34 mouse cellular contexts compared by ENCODE assay signal in genomic region chr6:115266791-115267190, GRCm38 (mm10). TPM values are rescaled to one million over a fixed set of nuclear protein-coding genes. Genes with fewer than 3 reads are reported as not detected.
DNase-seq lines count a peak whose midpoint lies in the region; ATAC-seq and TF ChIP-seq lines count a peak whose summit lies in the region.
"Had no signal": no experiment of that assay in that cellular context is flagged by ENCODE, and none has a peak within 500 bp of the region (broad histone marks: within the 10 kb centered on the region; RNA-seq: fewer than 3 reads in every experiment).

No protein-coding gene starts in this region.

- DNase-seq in gastrocnemius, adult 2 months: no peak
- no peak for DNase-seq in gastrocnemius, adult 18-20 months (ENCODE audit: low spot score)
- no peak for DNase-seq in layer of hippocampus, adult 2 months (ENCODE audit: low spot score in 2 of 2)
- no peak for DNase-seq in layer of hippocampus, adult 11-12 months (ENCODE audit: low spot score)
- DNase-seq: adrenal gland, adult 8-10 months; adrenal gland, postnatal 25 days; B cell, adult 2 months; cerebellum, adult 18-20 months; cerebellum, adult 9-10 months; cerebellum, postnatal 14 days; gastrocnemius, postnatal 25 days; heart, postnatal 4 days had no signal

- intact Hi-C loops in gastrocnemius, adult 2 months (cut with DNase I): loop anchor here (2.0 kb wide), 1 partner anchor 92 kb away; no protein-coding TSS in a partner anchor

- WGBS in midbrain, embryonic 15.5 days: 87% methylated on average over 5 of the region's 5 CpGs

- H3K27ac ChIP-seq in gastrocnemius, adult 2 months: peak overlapping the region; percentile 44
- H3K27ac ChIP-seq in layer of hippocampus, adult 2 months: peak overlapping the region; percentile 0; the same call in 1 of the 2 replicates
- H3K27ac ChIP-seq in brown adipose tissue, adult 24 weeks (replicated peaks; ENCODE audit: low read depth, low read length): peak overlapping the region; percentile 85
- H3K27ac ChIP-seq in midbrain, embryonic 15.5 days: no peak overlapping the region
- H3K27ac ChIP-seq: forebrain, embryonic 10.5 days; forebrain, embryonic 13.5 days; hindbrain, embryonic 14.5 days; hindbrain, postnatal 0 days had no signal

- H3K27me3 ChIP-seq in midbrain, embryonic 15.5 days (replicated peaks): no peaks in the 10 kb centered on the region
- H3K27me3 ChIP-seq: CH12.LX; forebrain, embryonic 13.5 days had no signal

- TF ChIP-seq CTCF in gastrocnemius, adult 2 months (IDR thresholded peaks at IDR 0.05): no peak
- TF ChIP-seq CTCF in layer of hippocampus, adult 2 months (conservative IDR thresholded peaks at IDR 0.05): no peak

- H3K4me1 ChIP-seq in brown adipose tissue, adult 24 weeks (ENCODE audit: control insufficient read depth, insufficient read depth, insufficient read length, low read length): peaks cover 34% of the 10 kb centered on the region
- H3K4me1 ChIP-seq in midbrain, embryonic 15.5 days: no peaks in the 10 kb centered on the region

- H3K4me2 ChIP-seq in midbrain, embryonic 15.5 days: no peak overlapping the region
- H3K4me2 ChIP-seq: forebrain, embryonic 13.5 days; heart, embryonic 11.5 days; hindbrain, embryonic 14.5 days had no signal

- H3K9me3 ChIP-seq in midbrain, embryonic 15.5 days: no peaks in the 10 kb centered on the region
- H3K9me3 ChIP-seq: forebrain, embryonic 10.5 days; forebrain, embryonic 13.5 days; G1E had no signal

- no peak for ATAC-seq in midbrain, embryonic 15.5 days (replicated peaks)
- ATAC-seq: activated CD4-positive, CD25-positive, alpha-beta regulatory T cell, adult 4 months; forebrain, embryonic 13.5 days; forebrain, embryonic 16.5 days; hindbrain, postnatal 0 days; inflammation-experienced regulatory T-cells, adult 6 months; intestine, embryonic 16.5 days had no signal

- H3K36me3 ChIP-seq in midbrain, embryonic 15.5 days (replicated peaks): no peaks in the 10 kb centered on the region
- H3K36me3 ChIP-seq: forebrain, embryonic 10.5 days; G1E had no signal

- no peak overlapping the region for H3K4me3 ChIP-seq in gastrocnemius, adult 2 months
- H3K4me3 ChIP-seq in layer of hippocampus, adult 2 months: no peak overlapping the region
- H3K4me3 ChIP-seq in brown adipose tissue, adult 24 weeks (ENCODE audit: insufficient read depth, low read depth, low read length): no peak overlapping the region
- no peak overlapping the region for H3K4me3 ChIP-seq in midbrain, embryonic 15.5 days
- H3K4me3 ChIP-seq: forebrain, embryonic 10.5 days; forebrain, embryonic 13.5 days had no signal

- H3K9ac ChIP-seq in midbrain, embryonic 15.5 days: no peak overlapping the region
- H3K9ac ChIP-seq: forebrain, embryonic 13.5 days; hindbrain, embryonic 14.5 days had no signal

RNA-seq across cellular contexts. Expression of gene Timp4, which starts 14.8 kb away (rescaled TPM):
- 10 to 100 TPM; 20.7 to 23.0 TPM for total RNA-seq in gastrocnemius, adult 2 months (2021)
- total RNA-seq in gastrocnemius, adult 18-20 months (2021): 10 to 100 TPM; 20.1 to 24.4 TPM
- total RNA-seq in layer of hippocampus, adult 2 months (2021): 10 to 100 TPM; 19.4 to 22.6 TPM
- polyA plus RNA-seq in brown adipose tissue, adult 24 weeks (2012; ENCODE audit: insufficient read depth, insufficient read length, missing spikeins): 11.1 and 36.6 TPM in 2 replicates
- polyA plus RNA-seq in midbrain, embryonic 15.5 days (2015; fragmentation: Nextera tagmentation; extraction: Ambion mirVana): 10.2 and 12.3 TPM in 2 replicates
- total RNA-seq: CH12.LX had no signal
- polyA plus RNA-seq: G1E had no signal

RNA-seq across cellular contexts. Expression of gene Gm17482, which starts 39.6 kb away (rescaled TPM):
- total RNA-seq in gastrocnemius, adult 2 months (2021): not detected
- total RNA-seq in gastrocnemius, adult 18-20 months (2021): not detected
- not detected for total RNA-seq in layer of hippocampus, adult 2 months (2021)
- polyA plus RNA-seq in brown adipose tissue, adult 24 weeks (2012; ENCODE audit: insufficient read depth, insufficient read length, missing spikeins): not detected in 2 replicates
- polyA plus RNA-seq in midbrain, embryonic 15.5 days (2015; fragmentation: Nextera tagmentation; extraction: Ambion mirVana): not detected in 2 replicates
- total RNA-seq: adrenal gland, adult 8-10 months; adrenal gland, postnatal 25 days; CH12.LX; G1E; gastrocnemius, adult 8-10 months; gastrocnemius, postnatal 25 days; heart, adult 8-10 months; heart, postnatal 4 days; hindbrain, postnatal 0 days had no signal
- polyA plus RNA-seq: activated CD4-positive, CD25-positive, alpha-beta regulatory T cell, adult 4 months; brain, embryonic 14.5 days; embryonic facial prominence, embryonic 11.5 days; embryonic facial prominence, embryonic 14.5 days; forebrain, embryonic 10.5 days; forebrain, embryonic 13.5 days; forebrain, embryonic 16.5 days; G1E; gonadal fat pad, adult 2 months; heart, embryonic 11.5 days; heart, embryonic 14.5 days; heart, postnatal 0 days; hindbrain, embryonic 11.5 days; hindbrain, embryonic 14.5 days; hindbrain, postnatal 0 days; inflammation-experienced regulatory T-cells, adult 6 months; intestine, embryonic 16.5 days had no signal
